Mouse (Mus musculus) small intestine, adult 2 months (tissue): ENCODE data around the gene Tceanc. TPM values are rescaled to one million over a fixed set of nuclear protein-coding genes. Genes with fewer than 3 reads are reported as not detected.

Experiments
- H3K27ac ChIP-seq: fragments of 200-500 bp; 2 replicates; pipeline ENCODE4 v1.5.1; 2012; ENCODE audit warnings: low read depth, low read length, control low read depth, inconsistent platforms; ENCODE audit not compliant: insufficient read depth
- H3K27me3 ChIP-seq: fragments of 200-500 bp; 2 replicates; pipeline ENCODE4 v1.6.1; 2012; ENCODE audit warnings: mild to moderate bottlenecking, moderate library complexity, low read length, inconsistent platforms; ENCODE audit not compliant: control insufficient read depth, insufficient read depth
- H3K36me3 ChIP-seq: fragments of 200-500 bp; 2 replicates; pipeline ENCODE4 v1.6.1; 2012; ENCODE audit warnings: mild to moderate bottlenecking, low read length, control low read depth, inconsistent platforms; ENCODE audit not compliant: control insufficient read depth, insufficient read depth
- H3K4me1 ChIP-seq: fragments of 200-500 bp; 2 replicates; pipeline ENCODE4 v1.6.1; 2012; ENCODE audit warnings: low read length, inconsistent platforms, mixed read lengths; ENCODE audit not compliant: control insufficient read depth, insufficient read depth, insufficient read length
- H3K4me3 ChIP-seq: fragments of 200-500 bp; 2 replicates; pipeline ENCODE4 v1.5.1; 2012; ENCODE audit warnings: low read depth, mild to moderate bottlenecking, control low read depth, inconsistent platforms, low read length, moderate library complexity
- CTCF ChIP-seq: fragments of 200-500 bp; IDR thresholded peaks from 2 replicates; pipeline ENCODE4 v1.5.1; 2012; ENCODE audit warnings: low read depth, mild to moderate bottlenecking, control low read depth, inconsistent platforms, low read length, moderate library complexity, mixed read lengths; ENCODE audit not compliant: insufficient replicate concordance, insufficient read length; ENCODE audit errors: extremely low read depth
- POLR2A ChIP-seq: fragments of 200-500 bp; IDR thresholded peaks from 2 replicates; pipeline ENCODE4 v1.6.1; 2012; ENCODE audit warnings: low read depth, mild to moderate bottlenecking, control low read depth, inconsistent platforms, low read length, moderate library complexity
- WGBS: fragments of 180-500 bp; shearing (Covaris S2); methylation state at CpG from one replicate; pipeline ENCODE4 v1.1.7; 2018; 5-methylcytosine and 5-hydroxymethylcytosine counted together
- polyA plus RNA-seq: library from polyadenylated mRNA; depleted of rRNA; stranded (reverse); fragments of >200 nt; gene quantifications from 2 replicates; pipeline ENCODE4 v1.2.3, GENCODE M21; 2012

Gene Tceanc
- polyA plus RNA-seq, 1 experiment: 0.23 TPM

DNA sequence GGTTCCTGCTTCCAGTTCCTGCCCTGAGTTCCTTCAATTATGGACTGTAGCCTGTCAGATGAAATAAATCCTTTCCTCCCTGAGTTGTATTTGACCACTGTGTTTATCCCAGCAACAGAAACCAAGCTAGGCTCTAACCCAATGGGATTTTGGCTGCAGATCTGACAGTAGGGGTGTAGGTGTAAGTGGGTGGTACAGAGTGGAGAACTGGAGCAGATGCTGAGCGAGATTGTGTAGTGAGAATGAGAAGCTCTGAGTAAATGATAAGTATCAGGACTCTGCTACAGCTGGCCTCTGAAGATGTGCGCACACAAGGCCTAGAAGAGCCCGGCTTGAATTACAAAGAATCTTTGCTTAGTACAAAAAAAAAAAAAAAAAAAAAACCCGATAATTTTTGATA, 6.3 kb downstream of the Tceanc start:
- WGBS: 93% methylated on average over 4 of the region's 4 CpGs
- 0 out of 2 replicates have a peak, but pooled peaks cover 1% of the 10 kb centered on the region for H3K4me1 ChIP-seq
- TF ChIP-seq CTCF (no peak), POLR2A (no peak)

DNA sequence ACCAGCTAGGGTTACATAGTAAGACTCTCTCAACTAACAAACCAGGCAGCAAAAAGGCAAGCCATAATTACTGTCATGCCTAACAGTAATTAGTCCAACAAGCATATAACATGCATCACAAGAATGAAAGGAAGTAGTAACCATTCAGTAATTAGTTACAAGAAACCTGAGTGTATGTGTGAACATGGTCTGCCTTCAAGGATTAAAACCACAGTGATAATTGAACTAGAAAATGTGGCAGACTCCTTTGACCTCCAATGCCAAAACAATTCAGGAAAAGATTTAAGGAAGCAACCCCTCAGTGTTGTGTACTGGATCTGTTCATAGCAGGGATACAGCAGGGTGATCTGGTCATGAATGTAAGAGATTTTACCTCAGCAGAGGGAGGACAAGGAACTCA, 7.3 kb downstream of the Tceanc start:
- Histone ChIP-seq H3K4me1 (0 out of 2 replicates have a peak, but pooled peaks cover 1% of the 10 kb centered on the region), H3K36me3 (no peaks in the 10 kb centered on the region), H3K4me3 (no peak overlapping the region), H3K27me3 (no peaks in the 10 kb centered on the region), H3K27ac (no peak overlapping the region)
- TF ChIP-seq CTCF (no peak), POLR2A (no peak)

More for the DNA sequence above, 6.3 kb downstream of the Tceanc start:
- Histone ChIP-seq H3K27me3 (no peaks in the 10 kb centered on the region), H3K27ac (no peak overlapping the region), H3K4me3 (no peak overlapping the region), H3K36me3 (no peaks in the 10 kb centered on the region)

DNA sequence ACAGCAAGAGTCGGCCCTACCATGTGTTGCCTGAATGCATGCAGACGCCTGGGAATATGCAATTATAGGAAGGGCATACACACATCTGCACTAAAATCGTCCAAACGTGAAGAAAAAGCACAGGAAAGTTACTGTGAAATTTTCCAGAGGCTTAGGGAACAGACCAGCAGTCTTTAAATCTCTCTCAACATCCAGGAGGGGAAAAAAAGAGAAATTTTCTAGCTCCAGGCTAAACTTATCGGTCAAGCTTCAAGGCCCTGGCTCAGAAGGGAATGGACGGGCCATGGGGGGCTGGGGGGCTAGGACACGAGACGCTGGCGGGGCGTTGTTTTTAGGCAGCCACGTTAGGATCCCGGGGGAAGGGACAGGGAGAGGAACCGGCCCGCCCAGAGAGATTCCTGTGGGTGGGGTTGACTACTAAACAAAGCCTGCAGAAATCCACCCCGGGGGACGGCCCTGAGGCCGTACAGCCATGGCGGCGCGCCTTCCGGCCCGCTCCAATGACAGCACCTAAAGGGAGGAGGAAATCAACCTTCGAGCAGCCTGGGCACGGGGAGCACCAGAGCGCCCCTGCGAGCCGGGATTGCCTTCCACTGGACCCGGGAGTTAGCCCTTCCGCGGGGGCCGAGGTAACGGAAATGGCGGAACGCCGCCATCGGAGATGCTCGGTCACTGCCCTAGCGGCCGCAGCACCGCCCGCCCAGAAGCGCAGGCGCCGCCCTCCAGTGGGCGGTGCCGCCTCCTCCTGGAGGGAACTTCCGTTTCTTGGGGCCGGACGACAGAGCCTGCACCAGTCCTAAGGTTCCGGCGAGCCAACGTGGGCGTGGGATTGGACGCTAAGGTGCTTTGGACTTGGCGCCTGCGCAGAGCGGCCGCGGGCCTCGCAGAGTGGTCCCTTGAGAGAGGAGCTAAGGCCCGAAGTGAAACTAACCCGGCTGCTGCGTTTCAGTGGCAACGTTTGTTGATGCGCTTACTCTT, 8.3 kb downstream of the Tceanc start:
- Histone ChIP-seq H3K4me1 (0 out of 2 replicates have a peak, but pooled peaks cover 1% of the 10 kb centered on the region), H3K27me3 (no peaks in the 10 kb centered on the region), H3K27ac (peak overlapping the region; percentile 92), H3K4me3 (peak overlapping the region; percentile 98), H3K36me3 (no peaks in the 10 kb centered on the region)
- TF ChIP-seq CTCF: no peak
- TF ChIP-seq POLR2A: 0 out of 2 replicates have a peak, but pooled peaks have one; percentile 68
- 10% methylated on average over 58 of the region's 65 CpGs for WGBS

DNA sequence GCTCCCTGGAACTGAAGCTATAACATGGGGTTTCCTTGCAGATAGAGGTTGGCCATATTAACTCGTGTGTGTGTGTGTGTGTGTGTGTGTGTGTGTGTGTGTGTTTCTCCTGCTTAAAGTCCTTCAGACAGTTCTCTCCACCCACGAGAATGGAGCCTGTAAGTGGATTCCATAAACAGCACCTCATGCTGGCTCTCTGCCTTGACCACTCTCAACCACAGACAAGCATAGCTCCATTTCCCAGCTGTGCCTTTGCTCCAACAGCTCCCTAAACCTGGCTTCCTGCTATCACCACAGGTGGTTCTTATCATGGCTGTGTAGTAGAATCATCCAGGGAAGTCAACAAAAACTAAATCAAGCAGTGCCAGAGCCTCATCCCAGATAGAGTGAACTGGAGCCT, 13.9 kb downstream of the Tceanc start:
- H3K4me1 ChIP-seq: no peaks in the 10 kb centered on the region
- no peak overlapping the region for H3K4me3 ChIP-seq
- 0 out of 2 replicates have a peak, but pooled peaks cover 11% of the 10 kb centered on the region for H3K36me3 ChIP-seq
- 42% methylated on average over 2 of the region's 2 CpGs for WGBS
- no peak for TF ChIP-seq POLR2A
- TF ChIP-seq CTCF: no peak
- H3K27me3 ChIP-seq: no peaks in the 10 kb centered on the region
- H3K27ac ChIP-seq: no peak overlapping the region

DNA sequence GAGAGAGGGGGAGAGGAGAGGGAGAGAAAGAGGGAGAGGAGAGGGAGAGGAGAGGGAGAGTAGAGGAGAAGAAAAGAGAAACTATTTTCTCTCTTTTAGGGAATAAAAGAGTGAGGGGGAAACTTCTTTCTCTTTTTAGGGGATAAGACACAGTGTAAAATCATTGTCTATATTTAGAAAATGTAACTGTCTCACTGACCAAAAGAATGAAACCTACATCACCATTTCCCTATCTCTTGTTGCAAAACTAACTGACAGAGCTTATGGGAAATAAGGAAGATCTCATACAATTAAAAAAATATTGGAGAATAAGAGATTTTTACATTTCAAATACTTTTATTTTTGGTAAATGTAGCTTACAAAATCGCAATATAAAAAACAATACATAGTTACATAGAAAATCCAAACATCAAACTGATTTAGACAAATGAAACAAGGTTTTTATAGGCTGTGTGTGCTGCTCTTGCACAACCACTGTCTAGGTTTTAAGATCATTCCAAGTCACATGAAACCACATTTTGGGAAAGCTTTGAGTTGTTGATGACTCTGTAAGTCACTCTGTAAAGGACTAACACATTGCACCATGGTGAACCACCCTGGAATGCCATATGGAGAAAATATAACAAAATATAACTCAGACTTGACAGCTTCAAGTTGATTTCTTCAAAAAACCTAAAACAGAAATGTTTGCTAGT, 18.7 kb downstream of the Tceanc start:
- no peaks in the 10 kb centered on the region for H3K4me1 ChIP-seq
- 78% methylated on average over 1 of the region's 1 CpGs for WGBS
- no peak overlapping the region for H3K4me3 ChIP-seq
- H3K36me3 ChIP-seq: 0 out of 2 replicates have a peak, but pooled peaks cover 10% of the 10 kb centered on the region
- no peaks in the 10 kb centered on the region for H3K27me3 ChIP-seq
- no peak overlapping the region for H3K27ac ChIP-seq
- TF ChIP-seq POLR2A (no peak), CTCF (no peak)

DNA sequence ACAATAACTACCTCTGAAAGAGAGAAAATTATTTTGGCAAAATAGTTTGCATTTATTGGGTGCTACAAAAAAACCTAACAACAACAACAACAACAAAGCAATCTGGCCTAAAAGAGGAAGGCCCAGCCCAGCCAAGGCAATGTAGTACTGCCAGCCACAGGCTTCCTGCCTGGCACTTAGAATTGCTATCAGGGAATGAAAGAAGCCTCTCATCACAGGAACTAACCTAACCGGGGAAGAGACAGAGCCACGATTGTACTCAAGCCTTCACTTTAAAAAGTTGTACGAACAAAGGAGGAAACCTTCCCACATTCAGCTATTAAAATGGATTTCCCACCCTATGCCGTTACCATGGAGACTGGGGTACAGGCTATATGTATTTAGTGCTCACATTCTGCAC, 20.6 kb downstream of the Tceanc start:
- WGBS: 79% methylated on average over 4 of the region's 4 CpGs

DNA sequence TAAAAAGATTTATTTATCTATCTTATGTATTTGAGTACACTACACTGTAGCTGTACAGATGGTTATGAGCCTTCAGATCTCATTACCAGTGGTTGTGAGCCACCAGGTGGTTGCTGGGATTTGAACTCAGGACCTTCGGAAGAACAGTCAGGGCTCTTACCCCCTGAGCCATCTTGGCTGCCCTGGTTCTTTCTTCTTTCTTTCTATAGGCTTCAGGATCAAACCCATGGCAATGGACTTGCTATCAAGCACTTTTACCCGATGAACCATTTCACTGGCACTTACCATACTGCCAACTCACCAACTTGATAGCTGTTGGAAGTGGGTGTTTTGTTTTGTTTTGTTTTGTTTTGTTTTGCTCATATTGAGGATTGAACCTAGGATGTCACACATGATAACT, 23.3 kb downstream of the Tceanc start:
- H3K36me3 ChIP-seq: no peaks in the 10 kb centered on the region
- 95% methylated on average over 2 of the region's 2 CpGs for WGBS
- TF ChIP-seq CTCF: no peak
- no peak for TF ChIP-seq POLR2A
- no peak overlapping the region for H3K27ac ChIP-seq
- no peak overlapping the region for H3K4me3 ChIP-seq
- no peaks in the 10 kb centered on the region for H3K4me1 ChIP-seq
- no peaks in the 10 kb centered on the region for H3K27me3 ChIP-seq

More for the DNA sequence above, 20.6 kb downstream of the Tceanc start:
- H3K27me3 ChIP-seq: no peaks in the 10 kb centered on the region
- TF ChIP-seq CTCF: no peak
- TF ChIP-seq POLR2A: no peak
- H3K27ac ChIP-seq: no peak overlapping the region
- no peak overlapping the region for H3K4me3 ChIP-seq
- 0 out of 2 replicates have a peak, but pooled peaks cover 5% of the 10 kb centered on the region for H3K36me3 ChIP-seq
- H3K4me1 ChIP-seq: no peaks in the 10 kb centered on the region
